Mouse (Mus musculus) E14TG2a.4 (cell line): Measurements from ENCODE around the gene Tenm4.

Source experiments
- CTCF ChIP-seq: conservative IDR thresholded peaks from 2 replicates; pipeline ENCODE4 v1.5.1; 2014; ENCODE audit warnings: low read length
- POU5F1 ChIP-seq: IDR thresholded peaks from 2 replicates; pipeline ENCODE4 v1.6.1; 2014; ENCODE audit warnings: low read length, borderline replicate concordance

- TF ChIP-seq POU5F1 (no peak), CTCF (no peak)
These were observed 635.5 kb downstream of the Tenm4 start for GRCm38 (mm10) chr7:96806561-96806960.
